Mouse (Mus musculus) megakaryocyte, embryonic 14.5 days (primary cell): ENCODE measurements around the gene Sp140.

ENCODE experiments used
- FLI1 ChIP-seq: IDR thresholded peaks from 2 replicates; pipeline ENCODE4 v1.6.1; 2012; ENCODE audit warnings: low read length, inconsistent platforms, mixed read lengths
- GATA1 ChIP-seq: IDR thresholded peaks from 3 replicates; pipeline ENCODE4 v1.6.1; 2012; ENCODE audit warnings: mixed read lengths, low read length, inconsistent platforms, borderline replicate concordance

GRCm38 (mm10) chr1:85692281-85692680 lies 92.1 kb downstream of the Sp140 start:
- no peak for TF ChIP-seq GATA1
- no peak for TF ChIP-seq FLI1
